Mouse (Mus musculus): ENCODE data around the gene Vps26b.

The Vps26b gene

DNA sequence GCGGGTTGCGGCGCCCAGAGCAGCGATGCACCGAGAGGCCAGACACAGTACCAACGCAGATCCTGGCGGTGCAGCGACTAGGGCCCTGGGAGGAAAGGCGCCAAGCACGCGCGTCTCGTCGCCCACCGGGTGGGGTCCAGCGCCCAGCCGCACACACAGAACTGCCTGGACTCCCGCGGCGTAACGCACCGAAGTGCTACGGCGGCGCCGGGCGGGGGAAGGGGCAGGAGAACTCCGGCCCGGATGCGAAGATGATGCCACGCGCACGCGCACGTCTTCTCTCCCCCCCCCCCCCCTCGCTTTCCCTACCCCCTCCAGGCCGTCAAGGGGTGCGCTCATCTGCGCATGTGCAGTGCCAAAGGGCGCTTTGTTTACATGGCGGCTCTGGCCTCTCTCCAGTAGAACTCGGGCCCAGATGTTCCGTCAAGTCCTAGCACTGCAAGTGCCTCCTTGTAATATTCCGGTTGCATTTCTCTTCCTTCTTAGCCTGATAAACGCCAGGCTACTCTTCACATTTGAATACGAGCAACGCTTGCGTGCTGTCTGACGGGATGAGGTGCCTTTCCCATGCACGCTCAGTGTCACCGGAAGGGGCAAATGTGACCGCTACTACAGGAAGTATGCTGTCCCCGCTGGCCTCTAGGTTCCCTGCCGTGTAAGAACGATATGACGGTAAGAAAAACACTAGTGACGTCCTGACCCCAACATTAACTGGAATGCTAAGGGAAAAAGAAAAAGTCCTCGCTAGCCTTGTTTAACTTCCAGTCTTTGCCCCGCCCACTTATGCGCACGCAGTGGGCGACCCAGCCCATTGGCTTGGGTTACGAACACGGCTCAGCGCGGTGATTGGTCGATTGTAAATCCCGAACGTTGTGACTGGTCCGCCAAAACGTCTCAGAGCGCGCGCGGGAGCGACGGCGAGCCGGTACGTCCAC, at the start of gene Vps26b, which contains the start of gene Ncapd3:
Gene Vps26b, minus strand, starts transcription at position 238 of the 935 bp plus-strand sequence.
Gene Ncapd3, plus strand, starts transcription at position 348 of the 935 bp plus-strand sequence.
- DNase-seq (ENCODE audit: low spot score) = peak; percentile 100

DNA sequence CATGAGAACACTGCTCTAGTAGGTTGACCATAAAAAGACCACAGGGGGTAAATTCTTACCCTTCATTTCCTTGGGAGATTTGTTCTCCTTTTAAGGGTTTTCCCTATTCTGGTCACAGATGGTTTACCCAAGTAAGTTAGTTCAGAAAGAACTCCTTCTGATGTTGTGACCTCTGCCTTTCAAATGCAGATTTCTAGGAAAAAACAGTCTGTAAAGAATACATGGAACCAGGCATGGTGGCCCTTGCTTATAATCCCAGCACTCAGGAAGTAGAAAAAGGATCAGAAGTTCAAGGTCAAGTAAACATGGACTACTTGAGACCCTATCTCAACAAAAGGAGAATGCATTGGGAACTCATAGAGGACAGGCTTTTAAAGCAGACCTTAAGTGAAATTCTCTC, 45.9 kb upstream of the Vps26b start:
- no peak for DNase-seq (ENCODE audit: low spot score)

DNA sequence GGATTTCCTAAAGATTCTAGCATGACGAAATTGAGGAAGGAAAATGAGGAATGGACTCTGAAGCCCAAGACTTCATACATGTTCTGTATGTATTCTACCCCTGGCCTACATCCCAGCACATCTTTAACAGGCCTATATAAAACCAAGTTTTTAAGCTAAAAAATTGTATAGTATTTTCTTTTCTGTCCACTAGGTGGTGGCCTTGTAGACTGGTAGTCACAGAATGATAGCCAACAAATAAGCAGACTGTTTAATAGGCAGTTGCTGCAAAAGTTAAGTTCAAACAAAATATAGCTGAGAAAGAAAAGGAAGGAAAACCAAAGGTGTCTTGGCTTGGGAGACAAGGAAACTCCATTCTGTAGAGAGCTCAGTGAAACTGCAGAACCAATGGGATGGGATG, 44.8 kb upstream of the Vps26b start:
- no peak for DNase-seq (ENCODE audit: low spot score)

DNA sequence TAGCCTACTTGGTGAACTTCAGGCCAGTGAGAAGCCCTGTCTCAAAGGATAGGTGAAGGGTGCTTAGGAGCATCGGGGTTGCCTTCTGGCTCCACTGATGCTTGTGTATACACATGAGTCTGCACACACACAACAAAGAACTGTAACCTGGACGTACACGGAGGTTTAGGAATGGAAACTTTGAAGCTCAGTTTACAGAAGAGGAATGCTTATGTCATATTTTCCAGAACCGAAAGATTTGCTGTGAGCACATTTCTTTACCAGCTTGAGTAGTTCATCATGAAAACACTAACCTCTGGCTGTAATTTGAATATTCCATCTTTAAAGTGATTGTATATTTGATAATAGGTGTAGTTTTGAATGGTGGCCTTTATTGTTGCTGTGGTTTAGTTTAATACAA, 41.0 kb upstream of the Vps26b start:
- DNase-seq (ENCODE audit: low spot score) = no peak

DNA sequence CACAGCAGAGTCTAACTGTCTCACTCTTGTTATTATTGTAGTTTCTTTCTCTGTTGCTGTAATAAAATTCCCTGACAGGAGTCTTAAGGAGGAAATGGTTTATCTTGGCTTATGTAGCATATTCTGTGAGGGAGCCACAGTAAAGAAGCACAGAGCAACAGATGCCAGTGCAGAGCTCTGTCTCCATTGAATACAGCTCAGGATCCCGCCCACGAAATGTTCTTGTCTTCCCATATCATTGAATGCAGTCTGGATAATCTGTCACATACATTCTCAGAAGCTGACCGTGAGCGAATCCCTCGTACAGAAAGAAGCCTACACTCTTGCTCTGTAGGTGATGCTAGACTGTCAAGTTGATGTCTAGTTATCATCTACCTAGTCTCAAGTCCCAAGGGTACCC, 28.5 kb upstream of the Vps26b start:
- DNase-seq (ENCODE audit: low spot score) = no peak

DNA sequence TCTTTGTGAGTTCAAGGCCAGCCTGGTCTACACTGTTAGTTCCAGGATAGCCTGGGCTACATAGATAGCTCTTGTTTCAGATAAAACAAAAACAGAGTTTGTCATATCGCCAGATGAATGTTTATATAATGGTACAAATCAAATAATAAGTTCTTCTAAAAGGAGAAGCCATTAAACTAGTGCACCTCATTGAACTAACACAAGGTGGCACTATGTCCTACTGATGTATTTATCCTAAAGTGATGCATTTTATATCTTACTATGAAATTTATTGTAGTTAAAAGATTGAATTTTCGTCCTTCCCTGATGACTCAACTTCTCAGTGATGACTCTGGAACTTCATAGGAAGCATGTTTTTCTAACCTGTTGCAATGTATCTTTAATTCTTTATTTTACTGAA, 19.6 kb upstream of the Vps26b start:
- no peak for DNase-seq (ENCODE audit: low spot score)

DNA sequence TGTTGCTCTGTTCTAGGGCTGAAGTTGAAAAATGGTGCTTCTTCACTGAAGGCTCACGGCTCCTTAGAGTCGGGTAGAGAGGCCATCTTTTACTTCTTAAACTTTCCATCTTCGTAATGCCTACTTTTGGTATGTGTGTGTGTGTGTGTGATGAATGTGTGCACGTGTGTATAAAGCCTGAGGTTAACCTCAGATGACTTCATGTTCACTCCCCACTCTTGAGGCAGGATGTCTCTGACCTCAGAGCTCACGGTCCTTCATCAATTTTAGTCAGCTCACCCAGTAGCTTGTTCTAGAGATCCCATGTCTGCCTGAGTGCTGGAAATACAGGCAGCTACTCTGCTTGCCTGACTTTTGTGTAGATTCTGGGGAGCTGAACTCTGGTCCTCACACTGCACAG, 14.0 kb upstream of the Vps26b start:
- DNase-seq (ENCODE audit: low spot score) = no peak

DNA sequence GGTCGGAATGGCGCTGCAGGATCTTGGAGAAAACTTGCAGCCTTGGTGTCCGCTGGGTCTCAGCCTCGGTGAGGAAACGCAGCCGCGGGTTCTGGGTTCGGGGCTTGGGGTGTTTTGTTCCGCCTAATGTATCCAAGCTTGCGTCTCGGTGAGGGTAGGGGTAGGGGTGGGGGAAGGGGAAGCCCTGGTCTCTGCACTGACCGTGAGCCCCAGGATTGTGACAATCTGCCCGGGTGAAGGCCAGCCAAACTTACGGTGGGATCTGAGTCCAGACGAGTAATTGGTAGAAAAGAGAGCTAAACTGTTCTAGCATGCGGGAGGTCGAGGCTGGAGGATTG, 867 bp upstream of the Vps26b start:
- no peak for DNase-seq (ENCODE audit: low spot score)

DNA sequence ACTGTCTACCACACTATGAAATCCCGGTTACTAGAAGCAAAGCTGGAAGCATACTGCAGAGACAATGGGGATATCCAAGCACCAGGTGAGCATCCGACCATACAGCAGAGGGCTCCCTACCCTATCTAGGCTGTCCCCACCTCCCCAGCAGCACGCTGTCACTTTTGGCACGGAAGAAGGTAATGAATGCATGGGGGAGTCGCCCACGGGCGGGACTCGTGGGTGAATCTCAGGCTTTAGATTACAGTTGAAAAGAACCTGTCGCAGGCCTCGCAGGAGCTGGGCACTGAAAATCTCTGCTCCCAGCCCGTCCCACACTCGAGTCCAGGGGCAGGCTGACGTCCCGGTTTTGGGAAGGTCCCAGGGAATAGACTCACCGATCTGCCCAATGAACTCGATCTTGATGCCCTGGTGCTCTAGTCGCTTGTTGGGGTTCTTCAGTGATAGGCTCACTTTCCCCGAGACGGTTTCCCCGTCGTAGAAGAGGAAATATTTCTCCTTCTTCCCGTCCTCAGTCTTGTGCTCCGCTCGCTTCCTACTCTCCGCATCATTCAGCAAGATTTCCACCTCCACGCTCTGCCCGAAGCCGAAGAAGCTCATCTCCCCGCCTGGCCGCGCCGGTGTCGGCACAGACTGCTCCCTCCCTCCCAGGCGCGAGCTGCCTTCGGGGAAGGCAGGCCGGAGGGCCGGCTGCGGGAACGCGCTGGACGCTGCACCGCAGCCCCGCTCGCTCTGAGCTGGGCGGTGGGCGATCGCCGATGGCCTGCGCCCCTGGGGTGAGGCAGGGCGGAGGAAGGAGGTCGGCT, 640 bp downstream of the Vps26b start:
- peak; percentile 39 for DNase-seq (ENCODE audit: low spot score)

DNA sequence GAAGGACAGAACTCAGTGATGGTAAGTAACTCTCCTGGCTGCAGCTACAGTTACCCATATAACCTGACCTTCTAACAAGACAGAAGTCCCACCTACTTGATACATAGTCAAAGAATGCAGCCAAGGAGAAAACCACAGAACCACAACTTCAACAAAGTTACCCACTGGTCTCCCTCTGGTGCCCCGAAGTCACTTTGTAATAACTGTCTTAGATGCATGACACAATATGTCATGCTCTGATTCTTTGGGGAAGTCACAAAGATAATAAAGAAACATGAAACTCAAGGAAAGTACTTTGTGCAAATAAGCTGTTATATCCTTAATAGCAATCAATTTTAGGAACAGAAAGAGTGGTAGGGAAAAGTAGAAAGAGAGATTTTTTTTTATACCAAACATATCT, 3.2 kb downstream of the Vps26b start:
- no peak for DNase-seq (ENCODE audit: low spot score)

DNA sequence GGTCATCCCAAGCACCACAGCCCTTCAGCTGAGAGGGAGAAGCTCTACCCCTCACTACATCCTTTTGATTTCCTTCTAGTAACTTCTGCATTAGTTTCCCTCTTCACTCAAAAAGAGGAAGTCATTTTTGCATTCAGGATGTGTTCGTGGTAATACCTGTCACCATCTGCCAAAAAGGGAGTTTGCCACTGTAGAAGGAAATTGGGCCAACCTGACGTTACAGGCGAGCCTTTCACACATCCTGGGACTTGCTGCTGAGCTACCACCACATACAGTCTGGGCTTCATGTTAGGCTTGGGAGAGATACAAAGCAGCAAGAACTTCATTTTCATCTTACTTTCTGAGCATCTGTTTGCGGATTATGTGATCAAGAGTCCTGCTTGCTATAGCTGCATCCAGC, 6.2 kb downstream of the Vps26b start:
- DNase-seq (ENCODE audit: low spot score) = no peak

DNA sequence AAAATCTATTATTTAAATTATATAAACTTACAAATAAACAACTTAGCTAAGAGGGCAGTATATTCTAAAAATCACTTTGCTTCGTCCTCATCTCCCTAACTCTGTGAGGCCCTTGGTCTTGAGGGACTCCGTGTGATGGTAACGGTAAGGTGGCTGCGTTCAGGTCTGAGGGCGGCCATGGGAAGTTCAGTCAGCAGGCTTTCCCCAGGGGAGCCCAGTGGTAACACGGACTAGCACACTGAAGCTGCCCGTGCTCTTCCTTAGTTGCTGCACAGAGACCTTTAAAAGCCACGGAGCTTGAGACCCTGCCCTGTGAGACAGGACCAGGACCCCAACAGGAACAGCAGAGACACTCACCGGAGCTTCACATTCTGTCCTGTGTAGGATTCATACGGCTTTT, 10.9 kb downstream of the Vps26b start:
- no peak for DNase-seq (ENCODE audit: low spot score)

DNA sequence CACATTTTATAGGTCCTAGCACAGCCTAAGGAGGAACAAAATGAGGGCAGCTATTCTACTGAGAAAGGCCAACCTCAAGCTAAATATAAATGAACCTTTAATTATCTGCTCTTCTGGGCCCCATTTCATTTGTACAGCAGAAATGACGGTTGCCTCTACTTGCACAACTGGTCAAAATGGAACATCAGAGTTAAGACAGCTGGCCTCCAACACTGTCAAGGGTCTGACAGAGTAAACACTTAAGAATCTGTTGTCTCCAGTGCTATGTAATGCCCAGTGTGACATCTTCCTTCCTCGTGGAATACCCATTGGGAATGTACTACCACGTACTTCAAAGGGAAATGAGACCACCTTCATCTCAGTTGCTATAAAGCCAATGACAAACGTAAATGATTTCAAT, 18.3 kb downstream of the Vps26b start:
- DNase-seq (ENCODE audit: low spot score) = no peak

DNA sequence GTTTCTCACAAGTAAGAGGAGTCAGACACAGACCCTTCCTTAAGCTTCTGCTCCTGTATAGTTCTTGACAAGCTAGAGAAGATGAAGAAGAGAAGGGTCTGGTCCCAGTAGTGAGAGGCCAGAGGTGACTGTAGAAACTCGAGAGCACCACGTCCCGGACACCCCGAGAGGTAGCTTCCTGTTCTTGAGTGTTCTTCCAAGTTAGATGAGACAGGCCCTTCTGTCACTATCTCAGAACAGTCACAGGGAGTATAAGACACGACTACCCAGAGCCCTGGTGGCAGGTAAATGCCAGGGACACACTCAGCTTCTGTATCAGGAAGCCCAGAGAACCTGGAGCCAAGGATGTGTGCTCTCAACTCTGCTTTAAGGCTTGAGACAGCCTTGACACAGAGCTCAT, 20.6 kb downstream of the Vps26b start:
- no peak for DNase-seq (ENCODE audit: low spot score)

DNA sequence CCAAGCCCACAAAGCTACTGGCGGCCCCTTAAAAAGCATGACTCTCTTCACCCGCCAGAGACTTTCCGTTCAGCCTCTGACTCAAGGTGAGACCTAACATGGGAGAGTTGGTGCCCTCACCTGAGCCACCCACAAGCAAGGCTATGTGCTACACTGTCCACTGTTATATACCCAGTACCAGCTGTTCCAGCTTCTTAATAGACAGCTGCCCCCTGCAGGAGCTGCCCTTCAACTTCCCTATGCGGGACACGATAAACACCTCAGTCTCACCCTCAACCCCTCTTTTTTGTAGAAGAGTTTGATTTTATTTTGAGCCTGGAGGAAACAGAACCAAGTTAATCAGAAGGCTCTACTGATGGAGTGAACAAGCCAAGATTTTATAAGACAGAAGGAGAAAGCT, 23.0 kb downstream of the Vps26b start:
- DNase-seq (ENCODE audit: low spot score) = no peak

DNA sequence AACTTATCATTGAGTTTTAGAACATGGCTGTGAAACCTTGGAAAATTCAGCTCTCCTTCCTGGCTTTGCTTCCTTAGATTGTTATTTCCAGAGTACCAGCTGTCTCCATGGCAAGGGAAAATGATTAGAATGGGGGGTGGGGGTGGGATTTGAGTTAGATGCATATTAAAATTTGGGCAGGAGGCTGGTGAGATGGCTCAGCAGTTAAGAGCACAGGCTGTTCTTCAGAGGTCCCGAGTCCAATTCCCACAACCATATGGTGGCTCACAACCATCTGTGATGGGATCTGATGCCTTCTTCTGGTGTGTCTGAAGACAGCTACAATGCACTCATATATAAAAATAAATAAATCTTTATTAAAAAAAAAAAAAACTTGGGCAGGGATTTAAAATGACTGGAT, 23.9 kb downstream of the Vps26b start:
- no peak for DNase-seq (ENCODE audit: low spot score)

DNA sequence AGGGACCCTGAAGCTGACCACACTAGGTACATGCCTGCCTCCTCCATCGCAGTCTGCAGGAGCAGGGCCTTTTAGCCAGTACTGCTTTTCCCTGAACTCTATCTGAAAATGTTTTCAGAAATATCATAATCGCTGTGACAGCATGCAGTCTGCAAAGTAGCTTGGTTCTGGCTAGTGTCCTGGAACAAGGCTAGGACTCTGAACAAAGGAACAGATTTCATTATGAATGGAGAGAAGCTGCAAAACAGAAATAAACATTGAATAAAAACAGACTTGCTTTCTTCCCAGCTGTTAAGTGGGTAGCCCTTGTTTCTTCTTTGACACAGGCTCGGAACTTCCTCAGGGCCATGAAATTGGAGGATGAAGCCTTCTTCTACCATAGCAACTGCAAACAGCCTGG, 24.6 kb downstream of the Vps26b start:
- DNase-seq (ENCODE audit: low spot score) = no peak

DNA sequence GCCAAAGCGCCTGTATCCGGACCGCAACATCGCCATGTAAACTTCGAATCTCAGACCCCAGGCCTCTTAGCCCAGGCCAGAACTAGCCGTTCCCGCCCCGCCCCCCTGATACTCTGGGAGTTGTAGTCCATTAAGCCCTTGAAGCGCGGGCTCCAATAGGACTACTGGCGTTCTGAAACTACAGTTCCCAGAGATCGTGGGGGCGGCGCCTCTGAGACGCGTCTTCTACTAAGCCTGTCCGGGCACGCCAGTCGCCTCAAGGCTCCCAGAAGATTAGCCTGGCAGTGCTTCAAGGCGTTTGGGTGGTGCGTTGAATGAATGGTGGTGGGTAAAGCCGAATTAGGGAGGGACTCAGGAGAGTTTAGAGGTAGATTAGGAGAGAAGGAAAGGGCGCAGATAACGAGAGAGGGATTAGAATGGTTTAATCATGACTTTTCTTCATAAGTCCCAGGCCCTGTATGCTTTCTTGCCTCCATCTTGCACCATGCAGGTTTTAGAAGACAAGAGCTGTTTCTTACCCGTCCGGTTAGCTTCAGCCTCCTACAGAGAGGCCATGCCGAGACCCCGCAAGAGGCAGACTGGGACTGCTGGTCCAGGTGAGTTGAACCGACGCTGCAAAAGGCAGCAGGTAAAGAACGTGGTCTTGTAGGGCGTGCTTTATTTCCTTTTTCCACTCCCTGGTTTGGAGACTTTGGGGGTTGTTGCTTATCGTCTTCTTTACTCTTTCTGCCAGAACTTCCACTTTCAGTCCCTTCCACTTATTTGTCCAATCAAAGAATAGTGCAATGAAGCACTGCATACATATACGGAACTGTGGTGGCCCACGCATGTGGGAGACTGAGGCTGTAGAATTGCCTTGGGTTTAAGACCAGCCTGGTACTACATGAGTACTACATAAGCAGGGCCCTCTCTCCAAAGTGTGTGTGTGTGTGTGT, 30.1 kb downstream of the Vps26b start, which contains the start of the genes Acad8 and Thyn1:
Gene Acad8, minus strand, starts transcription at position 106 of the 935 bp plus-strand sequence.
Gene Thyn1, plus strand, starts transcription at position 250 of the 935 bp plus-strand sequence.
- peak; percentile 97 for DNase-seq (ENCODE audit: low spot score)

DNA sequence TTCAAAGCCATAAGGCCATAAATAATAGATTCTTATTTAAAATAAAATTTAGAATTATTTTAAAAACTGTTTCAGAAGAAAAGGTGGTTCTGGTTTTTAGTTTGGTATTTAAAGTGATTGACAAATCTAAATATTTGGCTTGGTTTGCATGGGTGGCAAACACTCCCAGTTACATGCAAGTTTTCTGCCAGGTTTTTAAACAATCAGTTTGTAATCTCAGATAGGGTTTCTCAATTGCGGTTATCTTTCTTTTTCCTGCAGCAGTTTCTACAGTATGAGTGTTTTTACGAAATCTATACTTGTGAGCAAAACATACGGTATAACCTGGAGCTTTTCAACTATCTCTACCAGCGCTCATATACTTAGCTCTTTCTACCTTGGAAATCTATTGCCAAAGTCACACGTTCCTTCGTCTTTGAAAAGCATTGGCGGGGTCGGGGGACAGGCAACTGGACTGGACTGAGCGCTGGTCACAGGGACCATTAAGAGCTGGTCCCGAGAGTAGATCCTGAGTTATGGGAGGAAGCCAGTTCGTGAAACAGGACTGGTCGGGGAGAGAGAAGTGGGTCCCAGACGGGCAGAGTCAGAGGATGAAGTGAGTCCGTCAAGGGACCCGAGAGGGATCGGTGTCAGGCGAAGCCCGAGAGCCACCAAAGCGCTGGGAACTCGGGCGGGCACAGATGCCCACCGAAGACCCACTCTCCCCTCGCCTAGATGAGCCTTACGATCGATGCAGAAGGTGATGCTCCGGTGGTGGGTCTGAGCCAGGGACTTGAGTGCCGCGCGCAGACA, 31.0 kb downstream of the Vps26b start:
- peak; percentile 53 for DNase-seq (ENCODE audit: low spot score)

DNA sequence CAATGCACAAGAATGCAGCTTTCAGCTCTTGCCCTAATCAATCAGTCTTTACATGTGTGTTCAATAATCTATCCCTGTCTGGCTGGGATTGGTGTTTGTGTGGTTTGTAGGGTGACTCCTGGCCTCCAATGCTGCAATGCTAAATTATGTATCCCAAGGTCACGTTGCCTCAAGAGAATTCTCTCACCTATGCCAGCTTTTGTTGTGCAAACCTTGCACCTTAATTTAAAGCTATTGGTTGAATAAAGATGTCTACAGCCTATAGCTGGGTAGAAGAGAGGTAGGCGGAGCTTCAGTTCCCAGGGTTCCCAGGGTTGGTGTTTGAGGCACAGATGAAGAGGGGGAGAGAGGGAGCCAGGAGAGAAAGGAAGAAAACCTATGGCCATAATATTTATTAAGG, 32.4 kb downstream of the Vps26b start:
- no peak for DNase-seq (ENCODE audit: low spot score)

DNA sequence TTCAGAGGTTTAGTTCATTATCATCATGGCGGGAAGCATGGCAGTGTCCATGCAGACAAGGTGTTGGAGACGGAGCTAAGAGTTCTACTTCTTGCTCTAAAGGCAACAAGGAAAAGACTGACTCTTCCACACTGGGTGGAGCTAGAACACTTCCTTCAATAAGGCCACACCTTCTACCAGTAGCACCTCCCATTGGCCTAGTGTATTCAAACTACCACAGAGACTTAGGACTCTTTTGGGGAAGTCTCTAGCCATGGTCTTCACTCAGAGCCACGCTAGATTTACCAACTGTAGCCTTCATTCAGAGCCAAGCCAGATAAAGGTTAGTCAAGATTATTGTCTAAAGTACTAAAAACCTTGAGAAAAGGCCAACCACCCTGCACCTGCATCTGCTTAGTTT, 32.8 kb downstream of the Vps26b start:
- DNase-seq (ENCODE audit: low spot score) = no peak
